Mouse (Mus musculus) subcutaneous adipose tissue, adult 2 months (tissue): ENCODE results near the gene Scgb2b27. TPM values are rescaled to one million over a fixed set of nuclear protein-coding genes. Genes with fewer than 3 reads are reported as not detected.

ENCODE experiments used
- polyA plus RNA-seq: library from polyadenylated mRNA; depleted of rRNA; stranded (reverse); fragments of >200 nt; gene quantifications from 2 replicates; pipeline ENCODE4 v1.2.3, GENCODE M21; 2012; ENCODE audit warnings: low replicate concordance; rRNA removed

The Scgb2b27 gene
- not detected in 2 replicates for polyA plus RNA-seq

GRCm38 (mm10) chr7:34013842-34014241 is at the start of gene Scgb2b27:
TSS of gene Scgb2b27 (minus strand) at chr7:34013942.

GRCm38 (mm10) chr7:34021183-34021582 is 7.4 kb upstream of the Scgb2b27 start, which contains the start of gene Scgb1b27:
TSS of gene Scgb1b27 (plus strand) at chr7:34021483.

Other genes starting within 250 kb of the Scgb2b27 start
- not detected in 2 replicates for gene Scgb2b26, start 68.9 kb downstream of the Scgb2b27 start, polyA plus RNA-seq
- not detected in 2 replicates for gene Scgb1b27, start 7.5 kb upstream of the Scgb2b27 start, polyA plus RNA-seq
- gene Scgb1b30, start 81.5 kb upstream of the Scgb2b27 start, polyA plus RNA-seq: not detected in 2 replicates
- 27.8 and 42.8 TPM in 2 replicates for gene Wtip, start 119.3 kb upstream of the Scgb2b27 start, polyA plus RNA-seq
- gene Uba2, start 155.7 kb upstream of the Scgb2b27 start, polyA plus RNA-seq: 52.8 and 63.0 TPM in 2 replicates
- gene Pdcd2l, start 182.7 kb upstream of the Scgb2b27 start, polyA plus RNA-seq: 21.2 and 27.0 TPM in 2 replicates
- 358 and 363 TPM in 2 replicates for gene Gpi1, start 216.4 kb upstream of the Scgb2b27 start, polyA plus RNA-seq
- gene Gm6096, start 237.1 kb upstream of the Scgb2b27 start, polyA plus RNA-seq: not detected in 2 replicates